Mouse (Mus musculus) layer of hippocampus, postnatal 10 days (tissue): ENCODE measurements around the gene Mpp4. TPM values are rescaled to one million over a fixed set of nuclear protein-coding genes. Genes with fewer than 3 reads are reported as not detected.
A peak's percentile ranks its signal among the peaks of the same experiment; 100 is the strongest.

Experiments used
- DNase-seq, 2 experiments: peaks; one replicate each; pipeline ENCODE4 v3.0.0; 2021; ENCODE audit warnings: low spot score in 2 of 2
- total RNA-seq, 2 experiments: library from RNA; stranded (reverse); gene quantifications; 2 replicates each; pipeline ENCODE4 v1.2.3; 2021

Gene Mpp4
- total RNA-seq, 2 experiments from 2014 or later = 0.89 to 1.0 TPM

- DNase-seq = no peak
Measured at GRCm38 (mm10) chr1:59167654-59168425, 4.7 kb upstream of the Mpp4 start.

DNA sequence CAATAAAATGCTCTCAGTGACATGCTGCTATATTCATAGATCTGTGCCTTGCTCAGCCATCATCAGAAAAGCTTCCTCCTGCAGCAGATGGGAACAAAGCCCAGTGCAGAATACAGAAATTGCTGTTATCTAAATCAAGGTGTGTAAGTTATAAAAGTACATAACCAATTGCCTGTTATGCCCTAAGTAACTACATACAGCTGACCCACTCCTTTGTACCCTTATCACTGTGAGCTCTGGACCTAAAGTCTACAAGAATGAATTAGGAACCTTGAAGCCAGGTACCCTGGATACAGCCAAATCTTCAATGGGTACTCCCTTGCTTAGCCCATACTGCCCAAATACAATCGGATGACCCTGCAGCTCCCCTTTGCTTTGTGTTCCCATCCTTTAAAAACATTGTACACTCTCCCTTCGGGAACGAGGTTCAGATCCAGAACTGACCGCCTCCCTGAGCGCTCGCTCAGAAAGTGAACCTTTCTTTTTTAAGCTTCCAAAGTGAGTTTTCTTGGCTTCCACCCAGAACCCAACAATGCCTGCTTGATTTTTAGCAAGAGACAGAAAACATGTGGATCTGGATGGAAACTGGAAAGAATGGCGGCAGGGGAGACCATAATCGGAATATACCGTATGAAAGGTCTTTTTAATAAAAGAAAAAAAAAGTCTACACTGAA, 3.2 kb upstream of the Mpp4 start:
- no peak for DNase-seq

DNA sequence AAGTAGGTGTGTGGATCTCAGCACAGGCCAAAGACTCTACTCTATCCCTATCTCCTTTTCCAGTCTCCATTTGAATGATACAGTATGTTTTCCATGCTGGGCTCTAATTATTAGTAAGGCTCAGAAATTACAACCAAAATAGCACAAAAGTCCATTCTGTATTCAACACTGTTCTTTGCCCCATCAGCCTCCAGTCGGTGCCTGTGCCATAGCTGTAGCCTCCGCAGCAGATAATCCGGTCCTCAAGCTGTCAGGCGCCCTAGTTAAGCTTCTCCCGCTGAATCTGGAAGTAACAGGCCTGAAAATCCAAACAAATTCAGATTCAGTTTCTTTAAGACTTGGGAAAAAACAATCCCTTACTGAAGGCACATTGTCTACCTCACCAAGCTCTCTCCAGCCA, 729 bp upstream of the Mpp4 start:
- no peak for DNase-seq

GRCm38 (mm10) chr1:59162309-59163024, 722 bp downstream of the Mpp4 start:
- no peak for DNase-seq

DNA sequence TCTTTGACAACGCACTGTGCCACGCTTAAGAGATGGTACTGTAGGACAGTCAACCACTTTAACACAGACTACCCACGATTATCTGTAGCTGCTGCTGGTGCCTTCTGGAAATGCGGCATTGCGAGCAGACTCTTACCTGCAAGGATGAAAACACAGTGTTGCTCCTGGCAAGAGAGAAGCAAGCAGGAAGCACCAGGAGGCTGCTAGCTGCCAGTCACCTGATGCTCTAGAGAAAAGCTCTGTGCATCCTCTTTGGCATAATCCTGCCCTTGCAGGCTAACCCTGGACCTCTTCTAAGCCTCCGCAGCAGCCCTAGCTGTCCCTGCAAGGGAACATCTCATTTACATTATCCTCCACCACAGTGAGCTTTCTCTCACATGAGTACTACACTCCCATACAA, 1.8 kb downstream of the Mpp4 start:
- no peak for DNase-seq

DNA sequence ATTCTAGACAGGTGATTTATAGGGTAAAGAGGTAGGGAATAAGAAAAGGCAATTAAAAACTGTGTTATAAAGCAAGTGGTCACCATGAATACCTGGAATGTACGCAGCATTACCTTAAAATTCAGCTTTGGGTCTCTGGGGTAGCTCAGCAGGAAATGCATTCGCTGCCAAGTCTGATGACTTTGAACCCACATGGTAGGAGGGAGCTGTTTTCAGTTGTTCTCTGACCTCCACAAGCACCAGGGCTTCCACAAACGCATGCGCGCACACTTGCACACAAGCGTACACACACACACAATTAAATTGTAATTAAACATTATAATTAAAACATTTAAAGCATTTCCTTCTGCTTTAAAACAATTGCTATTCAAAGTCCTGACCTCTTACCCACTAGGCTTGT, 2.3 kb downstream of the Mpp4 start:
- DNase-seq = no peak

- DNase-seq = no peak
Measured at GRCm38 (mm10) chr1:59159136-59159535, 4.1 kb downstream of the Mpp4 start.

- no peak for DNase-seq
Measured at GRCm38 (mm10) chr1:59158498-59158897, 4.7 kb downstream of the Mpp4 start.

DNA sequence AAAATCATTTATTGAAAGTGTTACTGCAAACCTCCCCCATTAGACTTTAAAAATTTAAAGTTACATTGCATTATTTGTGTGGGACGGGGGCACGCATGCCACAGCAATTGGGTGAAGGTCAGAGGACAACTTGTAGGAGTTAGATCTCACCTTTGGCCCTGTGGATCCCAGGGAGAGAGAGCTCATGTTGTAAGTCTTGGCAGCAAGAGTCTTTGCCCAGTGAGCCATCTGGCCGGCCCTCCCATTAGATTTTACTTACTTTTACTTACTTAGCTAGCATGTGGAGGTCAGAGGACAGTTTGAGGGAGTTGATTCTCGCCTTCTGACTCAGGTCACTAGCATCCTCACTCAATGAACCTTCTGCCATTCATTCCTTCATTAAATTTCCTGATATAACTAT, 5.3 kb downstream of the Mpp4 start:
- no peak for DNase-seq

DNA sequence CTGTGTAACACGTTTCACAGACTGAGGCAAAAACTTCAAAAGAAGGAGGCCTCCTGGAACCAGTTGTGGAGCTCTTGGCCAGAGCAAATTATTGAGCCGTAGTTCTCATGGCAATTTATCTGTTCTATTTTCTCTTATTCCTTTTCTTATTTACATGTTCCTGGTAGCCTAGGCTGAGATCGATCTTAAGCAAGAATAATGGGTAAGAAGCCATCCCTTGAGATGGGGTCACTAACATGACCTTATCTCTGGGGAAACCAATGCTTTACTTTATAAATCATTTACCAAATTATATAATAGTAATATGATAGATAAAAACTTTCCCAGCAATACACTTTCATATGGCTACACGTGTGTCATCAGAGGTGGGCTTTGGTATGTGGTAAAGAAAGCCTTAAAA, 10.8 kb downstream of the Mpp4 start:
- no peak for DNase-seq

- DNase-seq = no peak
Measured at GRCm38 (mm10) chr1:59150542-59150941, 12.6 kb downstream of the Mpp4 start.

GRCm38 (mm10) chr1:59144543-59144942, 18.6 kb downstream of the Mpp4 start:
- DNase-seq = peak in 1 of 2 experiments; percentile 18

GRCm38 (mm10) chr1:59142809-59143208, 20.4 kb downstream of the Mpp4 start:
- peak; percentile 47 to 55 for DNase-seq

DNA sequence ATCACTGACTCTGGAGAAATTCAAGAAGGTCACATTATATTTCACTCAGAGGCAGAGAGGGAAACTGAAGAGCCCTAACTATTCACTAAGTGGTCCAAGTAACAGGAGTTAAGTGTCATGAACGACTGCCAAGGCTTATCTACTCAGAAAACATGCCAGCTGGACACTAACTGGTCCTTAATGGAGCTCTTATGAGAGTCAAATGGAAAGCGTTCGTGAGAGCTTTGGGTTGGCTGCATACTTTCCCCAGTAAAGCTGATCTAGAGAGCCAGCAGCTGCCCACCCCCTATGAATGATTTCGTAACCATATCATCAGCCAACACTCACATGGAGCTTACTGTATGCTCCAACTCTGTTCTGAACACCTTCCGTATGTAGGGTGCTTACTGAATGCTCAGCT, 28.8 kb downstream of the Mpp4 start:
- DNase-seq = no peak

DNA sequence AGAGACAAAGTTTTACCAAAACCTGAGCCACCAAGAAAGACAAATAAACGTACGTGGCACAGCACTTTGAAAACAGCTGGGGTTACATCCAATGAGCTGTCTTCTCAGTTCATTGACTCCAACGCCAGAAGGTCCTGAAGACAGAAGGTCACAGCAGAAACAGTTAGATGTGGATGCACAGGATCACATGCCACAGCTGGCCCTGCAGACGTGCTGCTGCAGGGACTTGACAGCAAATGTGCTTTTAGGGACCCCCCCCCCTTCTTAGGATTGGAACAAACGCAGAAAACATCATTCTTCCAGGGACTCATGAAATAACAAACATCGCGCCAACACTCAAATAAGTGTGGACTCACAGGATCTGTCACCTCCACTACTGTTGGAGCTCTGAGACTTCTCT, 34.3 kb downstream of the Mpp4 start:
- no peak for DNase-seq

DNA sequence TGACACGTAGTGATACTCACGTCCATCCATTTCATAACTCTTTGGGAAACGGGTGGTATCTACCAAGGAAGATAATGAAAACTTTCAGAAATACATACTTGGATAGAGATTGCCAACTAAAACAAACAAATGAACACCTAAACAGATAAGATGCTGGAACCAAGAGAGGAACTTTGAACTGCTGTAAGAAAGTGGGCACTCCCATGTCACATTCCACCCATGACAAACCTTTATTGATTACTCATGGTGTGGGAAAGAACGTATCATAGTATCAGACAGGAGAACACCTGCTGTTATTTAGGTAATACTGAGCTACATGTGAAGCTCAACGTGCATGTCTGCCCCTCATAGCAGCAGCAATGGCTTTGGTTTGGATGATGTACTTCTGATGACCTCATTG, 37.6 kb downstream of the Mpp4 start:
- DNase-seq = no peak

DNA sequence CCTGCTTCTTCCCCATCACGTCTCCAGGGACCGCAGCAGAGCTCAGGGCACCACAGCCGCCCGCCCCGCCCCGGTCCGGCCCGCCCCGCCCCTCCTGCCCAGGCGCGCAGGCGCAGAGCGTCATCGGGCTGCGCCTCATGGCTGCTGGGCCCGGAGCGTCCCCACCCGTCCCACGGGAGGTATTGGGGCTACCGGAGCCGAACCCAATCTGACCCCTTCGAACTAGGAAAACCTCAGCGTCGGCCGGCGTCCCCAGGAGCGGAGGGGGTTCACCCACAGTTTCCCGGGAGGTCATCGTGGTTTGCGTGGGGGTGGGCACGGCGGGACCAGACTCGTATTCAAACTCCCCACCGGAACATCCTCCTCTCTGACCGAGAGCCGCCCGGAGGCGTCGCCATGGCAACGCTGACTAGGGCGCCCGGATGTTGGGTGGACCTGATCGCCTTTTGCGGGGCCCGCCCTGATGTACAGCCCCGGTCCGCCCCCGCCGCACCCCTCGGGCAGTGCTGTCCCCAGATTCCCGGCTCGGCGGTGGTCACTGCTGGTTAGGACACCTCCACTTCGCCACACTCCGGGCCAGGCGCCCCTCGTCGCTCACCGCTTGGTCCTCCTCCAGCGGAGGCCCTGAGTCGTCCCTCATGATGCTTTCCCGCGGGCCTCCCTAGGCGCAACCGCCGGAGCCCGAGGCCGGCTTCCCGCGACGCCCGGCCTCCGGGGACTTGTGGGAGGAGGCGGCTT, 43.3 kb downstream of the Mpp4 start, which contains the start of gene Tmem237:
TSS of gene Tmem237 (minus strand) at position 689 of the 738 bp plus-strand sequence.
- DNase-seq = peak; percentile 93 to 94

DNA sequence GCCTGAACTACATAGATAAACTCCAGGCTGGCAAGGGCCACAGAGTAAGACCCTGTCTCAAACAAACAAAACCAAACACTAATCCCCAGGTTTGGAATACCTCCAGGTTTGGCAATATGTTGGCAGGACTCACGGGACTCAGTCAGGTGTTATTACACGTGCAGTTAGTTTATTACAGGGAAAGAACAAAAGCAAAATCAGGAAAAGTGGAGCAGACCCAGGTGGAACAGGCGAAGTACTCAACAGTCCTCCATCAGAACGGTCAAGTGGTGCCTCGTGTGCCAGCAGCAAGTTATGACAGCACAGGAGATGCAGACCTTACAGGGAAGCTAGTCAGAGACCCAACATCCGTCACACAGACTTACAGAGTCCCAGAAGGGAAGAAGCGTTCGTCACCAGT, 52.7 kb downstream of the Mpp4 start:
- no peak for DNase-seq

DNA sequence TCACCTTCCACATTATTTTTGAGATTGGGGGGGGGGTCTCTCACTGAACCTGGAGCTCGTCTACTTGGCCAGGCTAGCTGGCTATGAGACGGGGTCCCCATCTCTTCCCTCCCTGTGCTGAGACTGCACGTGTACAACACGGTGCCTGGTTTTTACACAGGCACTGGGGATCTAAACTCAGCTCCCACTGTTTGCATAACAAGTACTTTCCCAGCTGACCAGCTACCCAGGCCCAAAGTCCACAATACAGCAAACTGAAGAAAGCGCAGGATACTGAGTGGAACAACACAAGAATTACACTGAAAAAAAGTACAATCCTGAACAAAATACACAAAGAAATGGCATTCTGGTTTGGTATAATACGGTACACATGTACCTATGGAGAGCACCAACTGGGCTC, 61.1 kb downstream of the Mpp4 start:
- DNase-seq = no peak

- DNase-seq = no peak
Measured at GRCm38 (mm10) chr1:59101020-59101419, 62.2 kb downstream of the Mpp4 start.

DNA sequence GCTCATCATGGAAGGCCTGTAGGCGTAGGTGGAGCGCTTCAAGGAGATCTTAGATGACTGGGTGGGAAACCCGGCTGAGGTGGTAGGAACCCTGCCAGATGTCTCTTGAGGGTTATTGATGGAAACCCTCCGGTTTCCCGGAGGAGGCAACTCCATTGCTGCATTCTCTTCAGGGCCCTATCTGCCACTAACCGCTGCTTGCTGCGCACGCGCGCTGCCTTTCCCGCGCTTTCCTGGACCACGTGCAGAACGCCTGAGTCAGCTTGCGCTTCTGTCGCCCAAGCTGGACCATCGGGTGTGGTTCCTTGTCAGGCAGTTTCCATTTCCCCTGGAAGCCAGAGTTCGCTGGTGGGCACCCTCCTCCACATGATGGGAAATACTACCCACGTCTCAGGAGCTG, 68.5 kb downstream of the Mpp4 start, which contains the start of gene C2cd6:
TSS of gene C2cd6 (minus strand) at position 196 of the 400 bp plus-strand sequence.
- DNase-seq = no peak
